Comparison of ENCODE assay signal across 26 mouse cellular contexts in the genomic region with DNA sequence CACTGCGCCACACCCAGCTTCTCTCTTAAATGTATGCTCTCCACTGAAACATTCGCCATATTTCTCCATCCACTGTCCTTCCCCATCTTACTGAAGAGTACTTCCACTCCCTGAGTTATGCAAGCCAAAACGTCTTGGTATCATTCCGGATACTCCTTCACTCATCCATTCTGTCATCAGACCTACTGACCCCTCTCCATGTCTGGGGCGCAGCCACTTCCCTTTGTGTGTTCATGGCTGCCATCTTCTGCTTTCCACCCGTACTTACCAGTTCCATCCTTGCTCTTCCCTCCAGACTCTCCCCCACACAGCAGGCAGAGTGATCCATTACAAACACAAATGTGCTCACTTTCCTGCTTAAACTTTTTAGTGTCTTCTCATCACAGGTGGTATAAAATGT. TPM values are rescaled to one million over a fixed set of nuclear protein-coding genes. Genes with fewer than 3 reads are reported as not detected.
"Had no signal": no experiment of that assay in that cellular context is flagged by ENCODE, and none has a peak within 500 bp of the region (broad histone marks: within the 10 kb centered on the region; RNA-seq: fewer than 3 reads in every experiment).

No protein-coding gene starts in this region.

- H3K9ac ChIP-seq: forebrain, embryonic 15.5 days; forebrain, postnatal 0 days; hindbrain, embryonic 12.5 days; hindbrain, embryonic 14.5 days; intestine, embryonic 15.5 days; limb, embryonic 12.5 days had no signal

- ATAC-seq: forebrain, embryonic 15.5 days; forebrain, postnatal 0 days; hindbrain, embryonic 16.5 days; inflammation-experienced regulatory T-cells, adult 6 months; intestine, embryonic 15.5 days; intestine, postnatal 0 days had no signal

- H3K27me3 ChIP-seq: forebrain, embryonic 15.5 days had no signal

- H3K9me3 ChIP-seq: forebrain, embryonic 15.5 days; hindbrain, embryonic 10.5 days; hindbrain, embryonic 12.5 days; intestine, embryonic 15.5 days; limb, embryonic 10.5 days; limb, embryonic 12.5 days had no signal

- H3K4me1 ChIP-seq: intestine, embryonic 15.5 days; limb, embryonic 12.5 days had no signal

- DNase-seq: forebrain, postnatal 0 days; gastrocnemius, postnatal 14 days; gastrocnemius, postnatal 36 days; heart, postnatal 10 days; heart, postnatal 4 days; kidney, adult 18-20 months; kidney, adult 8-10 months; kidney, postnatal 10 days; kidney, postnatal 25 days; kidney, postnatal 4 days; layer of hippocampus, adult 9-11 months; layer of hippocampus, postnatal 36 days; liver had no signal

- H3K4me3 ChIP-seq: forebrain, embryonic 15.5 days; heart, adult 2 months; hindbrain, embryonic 10.5 days; hindbrain, embryonic 12.5 days; intestine, embryonic 15.5 days; layer of hippocampus, adult 2 months; limb, embryonic 10.5 days; limb, embryonic 12.5 days had no signal

- H3K4me2 ChIP-seq: forebrain, embryonic 15.5 days; heart, embryonic 11.5 days; hindbrain, embryonic 12.5 days; hindbrain, embryonic 14.5 days; intestine, embryonic 15.5 days; limb, embryonic 12.5 days had no signal

- H3K36me3 ChIP-seq: forebrain, embryonic 15.5 days; hindbrain, embryonic 10.5 days; hindbrain, embryonic 12.5 days; intestine, embryonic 15.5 days; limb, embryonic 10.5 days; limb, embryonic 12.5 days had no signal

- H3K27ac ChIP-seq: forebrain, embryonic 15.5 days; heart, adult 2 months; hindbrain, embryonic 10.5 days; hindbrain, embryonic 12.5 days; hindbrain, embryonic 14.5 days; intestine, embryonic 15.5 days; layer of hippocampus, adult 2 months; limb, embryonic 10.5 days; limb, embryonic 12.5 days had no signal

RNA-seq across cellular contexts. Expression of gene Fam78b, which starts 6.1 kb away (rescaled TPM):
- polyA plus RNA-seq: inflammation-experienced regulatory T-cells, adult 6 months had no signal
